Mouse (Mus musculus) lung, embryonic 15.5 days (tissue): ENCODE results near the gene Dars2. TPM values are rescaled to one million over a fixed set of nuclear protein-coding genes. Genes with fewer than 3 reads are reported as not detected.
A peak's percentile ranks its signal among the peaks of the same experiment; 100 is the strongest.
"Not testable (repeated sequence)": the region's sequence is repeated elsewhere in the genome, so short reads cannot be mapped to it uniquely, and the experiment has no call there.

Source experiments
- ATAC-seq: fragments of 200-750 bp; cut with Nextera tagmentation; 2 replicates; pipeline ENCODE4 v1.8.0; 2017; ENCODE audit warnings: moderate number of reproducible peaks, borderline replicate concordance; ENCODE audit not compliant: low FRiP score, low TSS enrichment; ENCODE audit errors: extremely low read depth
- H3K27ac ChIP-seq: fragments of 300-500 bp; sonication (generic); 2 replicates; pipeline ENCODE4 v1.5.1; 2015; ENCODE audit warnings: moderate library complexity, mild to moderate bottlenecking, inconsistent platforms
- H3K27me3 ChIP-seq: fragments of 300-500 bp; sonication (generic); 2 replicates; pipeline ENCODE4 v1.6.1; 2015; ENCODE audit warnings: inconsistent platforms
- H3K36me3 ChIP-seq: fragments of 300-500 bp; sonication (generic); 2 replicates; pipeline ENCODE4 v1.6.1; 2015; ENCODE audit warnings: inconsistent platforms
- H3K4me1 ChIP-seq: fragments of 300-500 bp; sonication (generic); 2 replicates; pipeline ENCODE4 v1.6.1; 2015; ENCODE audit warnings: inconsistent platforms
- H3K4me2 ChIP-seq: fragments of 300-500 bp; sonication (generic); 2 replicates; pipeline ENCODE4 v1.6.1; 2015; ENCODE audit warnings: inconsistent platforms, mild to moderate bottlenecking, moderate library complexity
- H3K4me3 ChIP-seq: fragments of 300-500 bp; sonication (generic); 2 replicates; pipeline ENCODE4 v1.5.1; 2015; ENCODE audit warnings: mild to moderate bottlenecking, inconsistent platforms
- H3K9ac ChIP-seq: fragments of 300-500 bp; sonication (generic); 2 replicates; pipeline ENCODE4 v1.6.1; 2015; ENCODE audit warnings: inconsistent platforms
- H3K9me3 ChIP-seq: fragments of 300-500 bp; sonication (generic); 2 replicates; pipeline ENCODE4 v1.6.1; 2016; ENCODE audit warnings: inconsistent platforms
- WGBS: fragments of 180-500 bp; shearing (Covaris S2); methylation state at CpG from one replicate; pipeline ENCODE4 v1.1.7; 2015; 5-methylcytosine and 5-hydroxymethylcytosine counted together
- polyA plus RNA-seq: library from polyadenylated mRNA; unstranded; fragments of >200 nt; fragmentation: Nextera tagmentation; extraction: Ambion mirVana; gene quantifications from 2 replicates; pipeline ENCODE4 v1.2.1, GENCODE M21; 2015

Dars2 gene
- polyA plus RNA-seq, 1 experiment from 2014 or later: 35.1 TPM

DNA sequence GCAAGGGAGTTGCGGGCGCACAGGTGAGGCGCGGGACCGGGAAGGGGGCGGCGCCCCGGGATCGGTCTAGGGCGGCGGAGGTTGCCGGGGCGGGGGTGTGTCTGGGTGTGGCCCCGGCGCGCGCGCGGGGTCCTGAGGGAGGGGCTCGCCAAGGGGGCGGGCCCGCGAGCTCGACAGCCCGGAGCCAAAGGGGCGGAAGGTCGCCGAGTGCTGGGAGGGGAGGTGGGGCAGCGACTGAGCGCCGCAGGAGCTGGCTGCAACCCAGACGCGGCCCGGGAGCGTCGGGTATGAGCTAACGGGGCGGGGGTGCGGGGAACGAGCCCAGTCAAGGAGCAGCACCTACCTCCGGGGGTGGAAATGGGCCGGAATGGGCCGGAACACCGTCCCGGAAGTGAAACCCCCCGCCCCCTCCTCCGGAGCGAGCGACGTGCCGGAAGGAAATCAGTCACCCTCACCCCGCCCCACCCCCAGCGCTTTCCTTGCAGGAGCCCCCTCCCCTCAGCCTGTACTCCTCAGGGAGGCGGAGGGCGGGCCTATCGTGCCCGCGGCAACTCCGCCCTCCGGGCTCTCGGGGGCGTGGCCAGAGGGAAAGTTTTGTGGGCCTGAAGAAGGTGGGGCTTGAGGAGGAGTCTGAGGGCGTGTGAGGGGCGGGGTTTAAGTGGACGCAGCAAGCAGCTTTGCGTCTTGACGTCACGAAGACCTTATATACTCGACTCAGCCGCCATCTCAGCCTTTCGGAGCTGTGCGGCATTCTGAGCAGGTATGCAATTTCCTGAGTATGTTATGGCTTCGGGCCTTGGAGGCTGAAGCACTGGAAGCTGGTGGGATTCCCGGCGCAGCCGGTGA lies 35.8 kb downstream of the Dars2 start, which contains the start of gene Zbtb37:
Zbtb37 (minus strand) TSS at position 415 of the 846 bp plus-strand sequence.
- peak within 1 kb of the TSS; percentile 98 for H3K27ac ChIP-seq
- peaks cover 42% of the 10 kb centered on the region for H3K36me3 ChIP-seq
- peak within 1 kb of the TSS; percentile 67 for H3K4me2 ChIP-seq
- peak within 1 kb of the TSS; percentile 90 for H3K9ac ChIP-seq
- peak within 1 kb of the TSS; percentile 64 for H3K4me3 ChIP-seq
- WGBS: under 1% methylated on average over 74 of the region's 76 CpGs
- no peaks in the 10 kb centered on the region for H3K27me3 ChIP-seq
- ATAC-seq: peak; percentile 93
- no peaks in the 10 kb centered on the region for H3K9me3 ChIP-seq
- peaks cover 17% of the 10 kb centered on the region; the same call in 1 of the 2 replicates for H3K4me1 ChIP-seq

- peak overlapping the region; percentile 64 for H3K4me3 ChIP-seq
- WGBS: under 1% methylated on average over 21 of the region's 21 CpGs
- H3K9ac ChIP-seq: peak overlapping the region; percentile 90
- peak overlapping the region; percentile 66 for H3K4me2 ChIP-seq
- peaks cover 42% of the 10 kb centered on the region for H3K36me3 ChIP-seq
- H3K27me3 ChIP-seq: no peaks in the 10 kb centered on the region
- H3K9me3 ChIP-seq: no peaks in the 10 kb centered on the region
- ATAC-seq: no peak; the same call in 1 of the 2 replicates
- H3K27ac ChIP-seq: peak overlapping the region; percentile 98
- H3K4me1 ChIP-seq: peaks cover 17% of the 10 kb centered on the region; the same call in 1 of the 2 replicates
Observed at GRCm38 (mm10) chr1:161033856-161034434, 36.5 kb downstream of the Dars2 start.

DNA sequence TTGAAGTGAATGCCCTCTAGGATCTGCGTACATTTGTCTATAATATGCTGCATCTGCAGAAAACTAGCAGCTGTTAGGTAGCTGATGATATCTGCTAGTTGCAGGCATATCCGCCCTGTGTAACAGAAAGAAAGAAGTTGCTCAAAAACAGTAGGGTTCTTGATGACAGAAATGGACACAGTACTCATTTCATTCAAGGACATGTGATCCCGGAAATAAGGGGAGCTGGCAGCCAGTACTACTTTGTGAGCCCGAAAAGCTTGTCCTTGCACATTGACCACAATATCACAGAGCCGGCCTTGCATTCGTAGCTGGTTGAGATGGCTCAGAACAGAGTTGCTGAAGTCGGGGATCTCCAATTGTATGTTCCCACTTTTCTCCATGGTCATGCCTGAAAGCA lies 38.1 kb downstream of the Dars2 start:
- no peaks in the 10 kb centered on the region for H3K9me3 ChIP-seq
- H3K4me3 ChIP-seq: no peak overlapping the region
- H3K36me3 ChIP-seq: peaks cover 27% of the 10 kb centered on the region
- H3K4me2 ChIP-seq: no peak overlapping the region
- no peaks in the 10 kb centered on the region for H3K27me3 ChIP-seq
- H3K9ac ChIP-seq: no peak overlapping the region
- peaks cover 14% of the 10 kb centered on the region; the same call in 1 of the 2 replicates for H3K4me1 ChIP-seq
- H3K27ac ChIP-seq: no peak overlapping the region
- no peak for ATAC-seq
- 91% methylated on average over 7 of the region's 7 CpGs for WGBS

DNA sequence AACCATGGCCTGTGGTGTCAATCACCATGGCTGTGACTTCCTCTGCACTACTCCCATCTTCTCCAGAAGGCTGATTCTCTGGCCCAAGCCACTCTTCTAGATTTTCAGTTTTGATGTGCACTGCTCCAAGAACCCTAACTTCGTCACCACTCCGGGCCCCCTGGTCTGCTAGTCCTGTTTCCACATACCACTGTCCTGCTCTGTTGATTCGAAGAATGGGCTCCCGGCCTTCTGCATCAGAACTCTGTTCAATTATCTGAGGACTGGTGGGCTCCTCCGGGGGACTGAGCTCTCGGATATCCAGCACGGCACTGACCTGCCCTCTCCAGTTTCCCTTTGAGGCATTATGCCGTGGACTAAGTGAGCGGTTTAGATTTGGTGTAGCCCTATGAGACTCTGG lies 38.6 kb downstream of the Dars2 start:
- H3K9ac ChIP-seq: no peak overlapping the region
- H3K27me3 ChIP-seq: no peaks in the 10 kb centered on the region
- H3K4me1 ChIP-seq: peaks cover 12% of the 10 kb centered on the region; the same call in 1 of the 2 replicates
- whole genome bisulfite sequencing: 89% methylated on average over 9 of the region's 9 CpGs
- peaks cover 31% of the 10 kb centered on the region for H3K36me3 ChIP-seq
- H3K27ac ChIP-seq: no peak overlapping the region
- H3K9me3 ChIP-seq: no peaks in the 10 kb centered on the region
- H3K4me2 ChIP-seq: no peak overlapping the region
- ATAC-seq: no peak
- no peak overlapping the region for H3K4me3 ChIP-seq

- no peak overlapping the region for H3K9ac ChIP-seq
Observed at GRCm38 (mm10) chr1:161030058-161030457, 40.4 kb downstream of the Dars2 start.

DNA sequence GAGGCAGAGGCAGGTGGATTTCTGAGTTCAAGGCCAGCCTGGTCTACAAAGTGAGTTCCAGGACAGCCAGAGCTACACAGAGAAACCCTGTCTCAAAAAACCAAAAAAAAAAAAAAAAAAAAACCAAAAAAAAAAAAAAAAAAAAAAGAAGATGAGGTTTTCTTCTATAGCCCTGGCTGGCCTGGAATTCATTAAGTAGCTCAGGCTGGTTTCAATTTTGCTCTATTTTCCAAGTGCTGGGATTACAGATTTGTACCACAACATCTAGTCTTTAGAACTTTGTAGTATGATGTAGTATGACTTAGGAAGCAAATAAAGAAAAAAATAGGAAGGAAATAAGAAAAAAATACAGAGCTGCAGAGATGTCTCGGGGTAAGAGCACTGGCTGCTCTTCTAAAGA lies 42.0 kb downstream of the Dars2 start:
- H3K4me2 ChIP-seq, H3K9ac ChIP-seq, H3K27ac ChIP-seq, H3K27me3 ChIP-seq, H3K4me1 ChIP-seq, H3K4me3 ChIP-seq, ATAC-seq, H3K9me3 ChIP-seq: not testable (repeated sequence)
- peaks cover 33% of the 10 kb centered on the region for H3K36me3 ChIP-seq
- 88% methylated on average over 1 of the region's 1 CpGs for WGBS

More at GRCm38 (mm10) chr1:161030058-161030457, 40.4 kb downstream of the Dars2 start:
- Histone ChIP-seq H3K4me3 (no peak overlapping the region), H3K9me3 (no peaks in the 10 kb centered on the region), H3K27ac (no peak overlapping the region), H3K4me2 (no peak overlapping the region), H3K27me3 (no peaks in the 10 kb centered on the region), H3K36me3 (peaks cover 27% of the 10 kb centered on the region), H3K4me1 (peaks cover 15% of the 10 kb centered on the region)
- WGBS: 93% methylated on average over 3 of the region's 3 CpGs
- ATAC-seq: no peak

- no peak overlapping the region for H3K4me3 ChIP-seq
- H3K36me3 ChIP-seq: peaks cover 33% of the 10 kb centered on the region
- H3K9ac ChIP-seq: no peak overlapping the region
- H3K4me2 ChIP-seq: no peak overlapping the region
- WGBS: 64% methylated on average over 2 of the region's 2 CpGs
- no peaks in the 10 kb centered on the region for H3K27me3 ChIP-seq
- H3K4me1 ChIP-seq: peaks cover 3% of the 10 kb centered on the region; the same call in 1 of the 2 replicates
- no peak overlapping the region for H3K27ac ChIP-seq
- ATAC-seq: no peak
- H3K9me3 ChIP-seq: no peaks in the 10 kb centered on the region
Observed at GRCm38 (mm10) chr1:161027196-161027595, 43.3 kb downstream of the Dars2 start.

GRCm38 (mm10) chr1:161025410-161026210 lies 44.8 kb downstream of the Dars2 start:
- Histone ChIP-seq H3K9ac (no peak overlapping the region), H3K4me3 (no peak overlapping the region), H3K4me2 (no peak overlapping the region), H3K27me3 (no peaks in the 10 kb centered on the region), H3K4me1 (peaks cover 3% of the 10 kb centered on the region; the same call in 1 of the 2 replicates), H3K36me3 (peaks cover 21% of the 10 kb centered on the region), H3K27ac (peak overlapping the region; percentile 64), H3K9me3 (no peaks in the 10 kb centered on the region)
- WGBS: 64% methylated on average over 5 of the region's 5 CpGs
- ATAC-seq: peak; percentile 69

DNA sequence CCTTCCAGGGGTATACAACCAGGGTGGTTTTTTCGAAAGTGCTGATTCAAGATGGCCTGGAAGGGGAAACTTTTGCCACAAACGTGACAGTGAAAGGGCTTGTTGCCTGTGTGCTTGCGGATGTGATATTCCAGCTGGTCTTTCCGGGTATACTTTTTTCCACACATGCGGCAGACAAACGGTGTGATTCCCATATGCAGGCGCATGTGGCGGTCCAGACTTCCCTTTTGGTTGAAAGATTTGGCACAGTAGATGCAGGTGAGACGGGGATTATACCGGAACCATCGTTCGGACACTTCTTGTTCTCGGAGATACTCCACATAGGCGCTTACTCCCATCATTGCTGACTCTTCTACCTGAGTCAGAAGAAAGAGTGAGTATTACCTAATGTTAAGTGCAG lies 50.4 kb downstream of the Dars2 start:
- H3K4me2 ChIP-seq: no peak overlapping the region

DNA sequence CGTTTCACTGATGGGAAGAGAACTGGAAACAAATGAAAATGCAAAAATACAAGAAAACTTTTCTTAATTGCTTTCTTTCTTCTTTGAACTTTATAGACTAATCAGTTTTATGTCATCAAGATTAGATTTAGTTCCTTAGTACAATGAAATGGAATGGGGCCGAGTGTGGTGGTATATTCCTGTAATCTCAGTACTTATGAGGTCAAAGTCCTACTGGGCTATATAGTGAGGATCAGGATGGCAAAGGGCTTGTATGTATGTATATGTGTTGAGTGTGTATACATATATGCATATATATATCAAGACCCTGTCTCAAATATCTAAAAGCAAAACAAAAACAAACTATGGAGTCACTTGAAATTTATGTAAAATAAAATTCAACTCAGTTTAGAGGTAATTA lies 54.1 kb downstream of the Dars2 start:
- 83% methylated on average over 2 of the region's 2 CpGs for WGBS
- ATAC-seq: no peak
- H3K4me2 ChIP-seq: no peak overlapping the region
- H3K4me1 ChIP-seq: no peaks in the 10 kb centered on the region
- peaks cover 25% of the 10 kb centered on the region for H3K36me3 ChIP-seq
- H3K9me3 ChIP-seq: no peaks in the 10 kb centered on the region
- no peak overlapping the region for H3K4me3 ChIP-seq
- no peak overlapping the region for H3K27ac ChIP-seq
- H3K9ac ChIP-seq: no peak overlapping the region
- H3K27me3 ChIP-seq: no peaks in the 10 kb centered on the region

More for the DNA sequence above, 50.4 kb downstream of the Dars2 start:
- H3K9me3 ChIP-seq: no peaks in the 10 kb centered on the region
- no peak for ATAC-seq
- no peak overlapping the region for H3K27ac ChIP-seq
- WGBS: 92% methylated on average over 14 of the region's 14 CpGs
- no peaks in the 10 kb centered on the region for H3K4me1 ChIP-seq
- H3K9ac ChIP-seq: no peak overlapping the region
- H3K36me3 ChIP-seq: peaks cover 22% of the 10 kb centered on the region
- H3K27me3 ChIP-seq: no peaks in the 10 kb centered on the region
- no peak overlapping the region for H3K4me3 ChIP-seq

DNA sequence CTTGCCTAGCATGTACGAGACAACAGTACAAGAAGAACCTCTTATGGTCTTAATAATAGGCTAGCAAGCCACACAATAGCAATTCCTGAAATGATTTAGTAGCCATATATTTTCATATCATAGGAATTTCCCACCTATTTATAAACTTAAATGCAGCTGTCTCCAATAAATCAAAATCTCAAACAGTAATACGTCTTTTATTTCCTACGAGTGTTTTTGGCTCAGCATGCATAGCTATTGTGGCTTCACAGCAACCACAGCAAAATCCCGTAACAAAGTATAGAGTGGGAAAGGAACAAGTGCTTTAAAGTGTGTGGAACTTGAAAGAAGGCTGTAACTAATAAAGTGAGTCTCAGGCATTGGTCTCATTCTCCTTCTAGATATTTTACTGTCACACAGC lies 60.0 kb downstream of the Dars2 start:
- Histone ChIP-seq H3K36me3 (peaks cover 16% of the 10 kb centered on the region), H3K9ac (no peak overlapping the region)

More for the DNA sequence above, 60.0 kb downstream of the Dars2 start:
- Histone ChIP-seq H3K4me3 (no peak overlapping the region), H3K9me3 (no peaks in the 10 kb centered on the region), H3K4me1 (no peaks in the 10 kb centered on the region; the same call in 1 of the 2 replicates), H3K27ac (no peak overlapping the region), H3K27me3 (no peaks in the 10 kb centered on the region), H3K4me2 (no peak overlapping the region)
- 79% methylated on average over 4 of the region's 4 CpGs for WGBS
- ATAC-seq: no peak
